Mouse (Mus musculus) left cerebral cortex, adult 9 months (tissue): Measurements from ENCODE around the gene Arid2.

Experiments used
- DNase-seq, 2 experiments: peaks; one replicate each; pipeline ENCODE4 v3.0.0; 2022; ENCODE audit warnings: low spot score in 2 of 2

The Arid2 gene

GRCm38 (mm10) chr15:96344591-96345285 is 57.4 kb downstream of the Arid2 start:
- no peak for DNase-seq

- no peak for DNase-seq
Measured at GRCm38 (mm10) chr15:96345312-96345849, 58.1 kb downstream of the Arid2 start.

GRCm38 (mm10) chr15:96351432-96351831 is 64.1 kb downstream of the Arid2 start:
- no peak for DNase-seq

- DNase-seq = no peak
Measured at GRCm38 (mm10) chr15:96358871-96359270, 71.6 kb downstream of the Arid2 start.

DNA sequence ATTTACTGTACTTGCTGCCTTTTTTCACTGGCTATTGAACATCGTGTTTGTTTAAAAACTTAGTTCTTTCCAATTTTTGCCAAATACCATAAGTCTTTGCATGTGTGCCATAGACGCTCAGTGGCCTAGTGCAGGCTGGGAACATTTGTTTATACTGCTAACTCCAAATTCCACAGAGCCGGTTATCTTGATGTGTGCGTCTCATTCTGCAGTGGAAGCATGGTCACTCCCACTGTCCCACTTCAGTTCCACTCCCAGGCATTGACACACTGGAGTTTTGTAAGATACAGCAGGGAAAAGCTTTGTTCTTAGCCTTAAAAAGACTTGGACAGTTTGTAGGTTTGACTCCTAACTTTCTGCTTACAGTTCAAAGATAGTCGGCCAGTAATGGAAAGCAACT is 73.3 kb downstream of the Arid2 start:
- DNase-seq = no peak

DNA sequence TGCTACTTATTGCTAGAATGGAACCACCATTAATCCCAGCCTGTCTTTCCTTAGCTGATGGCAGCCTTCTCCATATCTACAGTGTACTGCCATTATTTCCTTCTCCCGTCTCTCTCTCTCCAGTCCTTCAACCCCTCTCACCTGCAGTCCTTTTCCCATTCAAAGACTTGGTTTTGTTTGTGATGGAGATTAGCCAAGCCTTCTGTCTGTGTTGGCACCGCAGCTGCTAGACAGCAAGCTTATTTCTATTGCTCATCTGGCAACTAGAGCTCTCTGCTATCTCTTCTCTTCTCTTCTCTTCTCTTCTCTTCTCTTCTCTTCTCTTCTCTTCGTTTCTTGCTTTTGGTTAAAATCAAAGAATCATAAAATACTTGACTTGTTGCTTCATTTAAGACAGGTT is 78.0 kb downstream of the Arid2 start:
- DNase-seq = no peak

DNA sequence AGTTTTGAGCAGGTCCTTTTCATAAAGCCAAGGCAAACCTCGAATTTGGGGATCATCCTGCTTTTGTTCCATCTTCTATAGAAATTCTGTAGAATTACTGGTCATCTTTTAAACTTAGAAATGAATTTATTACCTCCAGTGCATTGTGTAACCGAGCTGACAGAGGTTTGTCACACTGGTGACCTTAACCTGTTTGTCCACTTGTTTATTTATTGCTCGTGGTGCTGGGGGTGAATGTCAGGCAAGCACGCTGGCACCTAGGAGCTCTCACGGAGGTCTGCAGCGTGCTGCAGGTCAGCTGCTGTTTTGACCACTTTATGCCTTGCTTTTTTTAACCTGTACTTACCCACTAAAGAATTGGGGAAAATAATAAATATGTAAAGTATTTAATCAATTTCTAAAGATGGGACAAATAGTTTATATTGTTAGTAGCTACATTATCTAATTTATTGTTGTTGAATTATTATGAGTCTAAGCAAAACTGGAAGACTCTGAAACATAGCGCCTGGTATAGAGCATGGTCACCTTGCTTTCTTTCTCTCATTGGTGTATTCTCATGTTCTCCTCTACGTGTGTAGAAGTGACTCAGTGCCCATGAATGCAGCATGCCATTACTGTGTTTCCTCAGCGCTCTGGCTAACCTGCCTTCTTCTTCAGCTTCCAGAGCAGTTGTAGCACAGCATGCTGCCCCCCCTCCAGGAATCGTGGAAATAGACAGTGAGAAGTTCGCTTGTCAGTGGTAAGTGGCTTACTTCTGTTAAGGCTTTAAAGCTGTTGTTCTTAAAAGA is 79.1 kb downstream of the Arid2 start:
- DNase-seq = no peak

DNA sequence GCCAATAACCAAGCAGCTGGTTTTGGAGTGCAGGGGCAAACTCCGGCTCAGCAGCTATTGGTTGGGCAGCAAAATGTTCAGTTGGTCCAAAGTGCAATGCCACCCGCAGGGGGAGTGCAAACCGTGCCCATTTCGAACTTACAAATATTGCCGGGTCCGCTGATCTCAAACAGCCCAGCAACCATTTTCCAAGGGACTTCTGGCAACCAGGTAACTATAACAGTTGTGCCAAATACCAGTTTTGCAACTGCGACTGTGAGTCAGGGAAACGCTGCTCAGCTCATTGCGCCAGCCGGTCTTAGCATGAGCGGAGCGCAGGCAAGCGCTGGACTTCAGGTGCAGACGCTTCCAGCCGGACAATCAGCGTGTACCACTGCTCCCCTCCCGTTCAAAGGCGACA is 84.0 kb downstream of the Arid2 start:
- no peak for DNase-seq

DNA sequence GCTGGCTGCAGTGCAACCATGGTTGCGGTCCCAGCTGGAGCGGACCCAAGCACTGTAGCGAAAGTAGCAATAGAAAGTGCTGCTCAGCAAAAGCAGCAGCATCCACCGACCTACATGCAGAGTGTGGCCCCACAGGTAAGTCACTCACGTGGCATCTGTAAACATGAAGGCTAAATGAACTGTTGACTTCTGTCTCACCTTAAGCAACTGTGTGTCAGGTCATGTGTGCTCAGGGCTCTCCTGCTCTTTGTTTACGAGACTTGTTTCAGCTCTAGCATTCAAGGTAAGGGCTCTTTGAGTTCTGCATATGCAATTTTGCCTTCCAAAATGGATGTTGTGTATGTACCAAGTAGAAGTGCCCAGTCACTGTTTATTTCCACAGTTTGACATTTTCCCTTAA is 85.3 kb downstream of the Arid2 start:
- DNase-seq = no peak

DNA sequence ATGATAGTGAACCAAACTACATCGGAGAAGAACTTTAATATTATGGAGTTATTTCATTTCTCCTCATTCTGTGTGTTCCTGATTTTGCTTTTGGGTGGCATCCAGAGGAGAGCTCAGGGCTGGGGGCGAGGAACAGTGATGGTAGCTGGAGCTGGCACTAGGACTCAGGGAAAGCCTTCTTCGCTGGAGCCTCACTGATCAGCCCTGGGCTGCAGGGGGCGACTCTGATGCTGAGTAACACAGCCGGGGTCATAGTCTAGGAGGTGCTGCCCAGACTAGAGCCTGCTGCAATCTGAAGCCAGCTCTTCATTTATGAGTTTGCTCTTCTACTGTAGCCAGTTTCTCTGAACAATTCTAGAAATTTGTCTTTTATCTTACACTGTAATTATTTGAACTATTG is 85.8 kb downstream of the Arid2 start:
- no peak for DNase-seq

GRCm38 (mm10) chr15:96376214-96376613 is 88.9 kb downstream of the Arid2 start:
- DNase-seq = no peak

DNA sequence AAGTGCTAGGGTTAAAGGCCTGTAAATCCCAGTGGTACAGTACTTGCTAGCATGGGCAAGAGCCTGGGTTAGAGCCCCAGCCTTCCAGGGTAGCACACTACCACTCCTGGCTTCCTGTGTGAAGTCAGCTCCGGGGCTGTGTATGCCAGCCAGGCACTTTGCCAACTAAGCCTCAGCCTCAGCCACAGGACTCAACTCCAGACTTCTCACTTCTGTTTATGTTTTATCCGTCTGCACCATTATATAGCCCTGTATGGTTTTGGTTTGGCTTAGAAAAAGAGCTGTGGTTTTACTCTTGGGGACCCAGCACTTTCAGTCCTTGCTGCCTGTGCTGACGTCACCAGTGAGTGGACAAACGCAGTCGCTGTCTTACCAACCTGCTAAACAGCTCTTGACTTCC is 89.9 kb downstream of the Arid2 start:
- no peak for DNase-seq

GRCm38 (mm10) chr15:96377701-96378100 is 90.4 kb downstream of the Arid2 start:
- DNase-seq = no peak

DNA sequence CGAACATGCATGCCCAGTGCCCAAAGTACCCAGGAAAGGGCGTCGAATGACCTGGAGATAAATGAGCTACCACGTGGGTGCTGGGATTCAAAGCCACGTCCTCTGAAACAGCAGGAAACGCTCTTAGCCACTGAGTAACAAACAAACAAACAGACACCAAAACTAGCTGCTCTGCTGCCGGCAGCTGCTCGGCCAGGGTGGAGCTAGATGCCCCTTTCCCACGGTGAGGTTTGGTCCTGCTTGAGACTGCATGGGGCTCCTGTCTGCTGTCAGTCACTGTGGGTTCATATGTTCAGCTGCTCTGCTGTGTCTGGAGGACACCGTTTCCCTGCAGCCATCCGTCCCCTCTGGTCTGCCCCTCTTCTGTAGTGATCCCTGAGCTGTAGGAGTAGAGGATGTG is 94.9 kb downstream of the Arid2 start:
- no peak for DNase-seq

DNA sequence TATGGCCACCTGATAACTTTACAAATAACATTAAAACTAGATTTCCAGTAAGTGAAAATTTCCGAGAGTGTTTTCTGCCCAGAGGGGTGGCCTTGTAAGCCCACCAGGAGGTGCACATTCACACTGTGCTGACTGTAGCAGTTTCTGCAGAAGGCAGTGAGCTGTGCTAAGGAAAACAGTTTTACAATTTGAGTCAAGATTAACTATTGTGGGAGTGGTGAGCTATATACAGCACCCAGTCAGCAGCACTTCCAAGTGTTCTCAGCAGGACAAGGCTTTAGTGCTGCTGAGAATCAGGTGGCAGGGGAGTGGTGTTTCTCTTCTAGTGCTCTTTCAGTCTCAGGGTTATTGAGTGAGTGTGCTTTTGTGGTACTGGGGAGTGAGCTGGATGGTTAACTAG is 101.2 kb downstream of the Arid2 start:
- DNase-seq = no peak

GRCm38 (mm10) chr15:96392878-96393277 is 105.6 kb downstream of the Arid2 start:
- DNase-seq = no peak

DNA sequence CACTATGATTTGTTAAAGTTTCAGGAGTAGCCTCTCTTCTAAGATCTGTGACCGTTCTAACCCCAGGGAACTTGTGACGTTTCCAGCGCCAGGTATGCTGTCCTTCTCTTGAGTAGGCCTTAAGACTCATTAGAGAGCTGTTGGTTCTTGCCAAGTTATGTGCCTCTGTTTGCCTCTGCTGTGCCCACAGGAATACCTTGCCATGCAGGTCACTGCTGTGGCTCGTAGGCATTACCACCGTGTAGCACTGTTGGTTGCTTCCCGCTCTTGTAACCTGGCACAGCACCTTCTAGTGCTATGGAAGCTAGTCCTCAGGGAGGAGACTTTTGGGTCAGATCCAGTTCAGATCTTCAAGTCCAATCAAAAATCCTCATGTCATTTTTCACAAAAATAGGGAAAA is 107.8 kb downstream of the Arid2 start:
- no peak for DNase-seq

GRCm38 (mm10) chr15:96396641-96397344 is 109.5 kb downstream of the Arid2 start:
- no peak for DNase-seq

DNA sequence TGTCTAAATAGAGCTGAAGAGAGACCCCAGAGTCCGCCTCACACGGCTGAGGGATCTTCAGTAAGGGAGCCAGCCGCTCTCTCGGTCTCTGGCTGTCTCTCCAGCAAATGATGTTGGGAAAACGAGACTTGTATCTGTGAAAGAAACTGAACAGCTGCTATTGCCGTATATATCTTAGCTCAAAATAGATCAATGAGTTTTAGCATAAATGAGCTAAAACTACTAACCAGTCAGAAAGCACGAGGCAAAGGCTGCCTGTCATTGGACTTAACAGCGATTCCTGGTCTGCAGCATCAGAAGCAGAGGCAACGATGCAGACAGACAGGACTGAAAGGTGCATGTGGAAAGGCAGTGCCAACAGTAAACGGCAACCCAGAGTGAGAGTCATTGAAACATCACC is 111.0 kb downstream of the Arid2 start:
- peak in 1 of 2 experiments; percentile 14 for DNase-seq

- peak in 1 of 2 experiments; percentile 23 for DNase-seq
Measured at GRCm38 (mm10) chr15:96405548-96405947, 118.2 kb downstream of the Arid2 start.

DNA sequence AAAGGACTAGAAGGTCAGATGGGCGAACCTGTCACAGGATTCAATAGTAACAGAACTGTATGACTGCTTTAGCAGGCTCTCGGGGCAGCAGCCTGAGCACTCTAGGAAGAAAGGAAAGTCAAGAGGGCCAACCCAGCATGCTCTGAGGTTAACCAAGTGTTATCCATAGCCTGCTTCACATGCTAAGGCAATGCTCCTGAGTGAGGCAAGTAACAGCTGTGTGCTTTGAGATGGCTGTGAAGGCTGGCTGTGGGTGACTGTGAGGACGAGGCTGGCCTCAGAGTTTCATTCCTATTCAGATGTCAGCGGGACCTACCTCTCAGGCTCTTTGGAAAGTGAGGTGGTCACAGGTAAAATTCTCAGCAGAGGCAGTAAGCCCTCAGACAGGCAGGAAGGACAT is 118.9 kb downstream of the Arid2 start:
- no peak for DNase-seq

GRCm38 (mm10) chr15:96407151-96407550 is 119.8 kb downstream of the Arid2 start:
- no peak for DNase-seq
